Mouse (Mus musculus): Measurements from ENCODE around the gene Arhgap21. TPM values are rescaled to one million over a fixed set of nuclear protein-coding genes. Genes with fewer than 3 reads are reported as not detected.
"Not testable (repeated sequence)": the region's sequence is repeated elsewhere in the genome, so short reads cannot be mapped to it uniquely, and the experiment has no call there.

Gene Arhgap21
- total RNA-seq, 2 experiments from 2014 or later: 238 to 256 TPM

- DNase-seq (ENCODE audit: low spot score in 2 of 2): no peak
- intact Hi-C loops (cut with DNase I): no loop called here
Measured at GRCm38 (mm10) chr2:20945596-20945995, 23.1 kb downstream of the Arhgap21 start.

- intact Hi-C loops (cut with DNase I): no loop called here
- no peak for DNase-seq (ENCODE audit: low spot score in 2 of 2)
Measured at GRCm38 (mm10) chr2:20943730-20944454, 24.8 kb downstream of the Arhgap21 start.

GRCm38 (mm10) chr2:20943222-20943621 is 25.5 kb downstream of the Arhgap21 start:
- intact Hi-C loops (cut with DNase I): no loop called here
- DNase-seq (ENCODE audit: low spot score in 2 of 2): peak in 1 of 2 experiments; percentile 67

- intact Hi-C loops (cut with DNase I): no loop called here
- DNase-seq (ENCODE audit: low spot score in 2 of 2): no peak
Measured at GRCm38 (mm10) chr2:20942434-20943198, 26.1 kb downstream of the Arhgap21 start.

GRCm38 (mm10) chr2:20941105-20941504 is 27.6 kb downstream of the Arhgap21 start:
- no peak for DNase-seq (ENCODE audit: low spot score in 2 of 2)
- intact Hi-C loops (cut with DNase I): no loop called here

- no peak for DNase-seq (ENCODE audit: low spot score in 2 of 2)
- intact Hi-C loops (cut with DNase I): no loop called here
Measured at GRCm38 (mm10) chr2:20939367-20939766, 29.3 kb downstream of the Arhgap21 start.

GRCm38 (mm10) chr2:20936609-20937221 is 32.0 kb downstream of the Arhgap21 start:
- intact Hi-C loops (cut with DNase I): no loop called here
- no peak for DNase-seq (ENCODE audit: low spot score in 2 of 2)

- intact Hi-C loops (cut with DNase I): no loop called here
- no peak for DNase-seq (ENCODE audit: low spot score in 2 of 2)
Measured at GRCm38 (mm10) chr2:20934406-20934805, 34.3 kb downstream of the Arhgap21 start.

GRCm38 (mm10) chr2:20932748-20933313 is 35.9 kb downstream of the Arhgap21 start:
- peak in 1 of 2 experiments; percentile 31 for DNase-seq (ENCODE audit: low spot score in 2 of 2)
- intact Hi-C loops (cut with DNase I): no loop called here

GRCm38 (mm10) chr2:20931761-20932160 is 36.9 kb downstream of the Arhgap21 start:
- DNase-seq (ENCODE audit: low spot score in 2 of 2); intact Hi-C loops (cut with DNase I): not testable (repeated sequence)

- no peak for DNase-seq (ENCODE audit: low spot score in 2 of 2)
- intact Hi-C loops (cut with DNase I): no loop called here
Measured at GRCm38 (mm10) chr2:20928454-20928853, 40.2 kb downstream of the Arhgap21 start.

- no peak for DNase-seq (ENCODE audit: low spot score in 2 of 2)
- intact Hi-C loops (cut with DNase I): no loop called here
Measured at GRCm38 (mm10) chr2:20924938-20925337, 43.7 kb downstream of the Arhgap21 start.

GRCm38 (mm10) chr2:20922366-20922765 is 46.3 kb downstream of the Arhgap21 start:
- intact Hi-C loops (cut with DNase I): no loop called here

GRCm38 (mm10) chr2:20921558-20921957 is 47.1 kb downstream of the Arhgap21 start:
- intact Hi-C loops (cut with DNase I): no loop called here
- no peak for DNase-seq (ENCODE audit: low spot score in 2 of 2)

More at GRCm38 (mm10) chr2:20922366-20922765, 46.3 kb downstream of the Arhgap21 start:
- DNase-seq (ENCODE audit: low spot score in 2 of 2): no peak

GRCm38 (mm10) chr2:20921021-20921420 is 47.7 kb downstream of the Arhgap21 start:
- DNase-seq (ENCODE audit: low spot score in 2 of 2): no peak
- intact Hi-C loops (cut with DNase I): no loop called here

GRCm38 (mm10) chr2:20914531-20915320 is 54.0 kb downstream of the Arhgap21 start:
- peak in 1 of 2 experiments; percentile 47 for DNase-seq (ENCODE audit: low spot score in 2 of 2)

GRCm38 (mm10) chr2:20913019-20913415 is 55.7 kb downstream of the Arhgap21 start:
- DNase-seq (ENCODE audit: low spot score in 2 of 2): no peak
- intact Hi-C loops (cut with DNase I): no loop called here

More at GRCm38 (mm10) chr2:20914531-20915320, 54.0 kb downstream of the Arhgap21 start:
- intact Hi-C loops (cut with DNase I): no loop called here

- DNase-seq (ENCODE audit: low spot score in 2 of 2): no peak
- intact Hi-C loops (cut with DNase I): no loop called here
Measured at GRCm38 (mm10) chr2:20912348-20913018, 56.2 kb downstream of the Arhgap21 start.

GRCm38 (mm10) chr2:20910446-20910845 is 58.2 kb downstream of the Arhgap21 start:
- intact Hi-C loops (cut with DNase I): no loop called here
- DNase-seq (ENCODE audit: low spot score in 2 of 2): no peak
